Mouse (Mus musculus): ENCODE data around the gene Ttl.

DNA sequence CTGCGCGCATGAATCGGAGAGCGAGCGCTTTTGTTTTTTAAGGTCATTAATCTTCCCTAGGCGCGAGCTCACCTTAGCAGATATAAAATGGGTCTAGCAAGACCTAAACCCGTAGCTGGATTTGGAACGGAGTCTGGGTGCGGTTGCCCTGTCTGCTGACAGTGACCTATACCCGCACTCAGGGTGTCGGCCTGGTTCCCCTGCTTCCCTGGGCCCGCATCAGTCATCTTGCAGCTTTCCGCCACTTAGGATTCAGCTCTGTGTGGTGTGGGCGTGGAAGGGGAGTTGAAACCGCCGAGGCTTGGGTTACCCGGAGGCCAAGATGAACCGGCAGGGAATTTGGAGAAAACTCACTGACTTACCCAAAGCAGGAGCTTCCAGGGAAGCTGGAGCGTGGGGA, 584 bp downstream of the Ttl start:
- TF ChIP-seq POLR2A (IDR thresholded peaks at IDR 0.05; ENCODE audit: borderline replicate concordance, extremely low read depth, insufficient read depth, insufficient read length, poor library complexity, severe bottlenecking): no peak
- no peak for TF ChIP-seq CTCF (IDR thresholded peaks at IDR 0.05; ENCODE audit: borderline replicate concordance, extremely low read depth, insufficient read depth, insufficient read length)
